Comparison of ENCODE assay signal across 8 mouse cellular contexts in genomic region chr6:136803739-136804633, GRCm38 (mm10). TPM values are rescaled to one million over a fixed set of nuclear protein-coding genes. Genes with fewer than 3 reads are reported as not detected.
DNase-seq lines count a peak whose midpoint lies in the region; ATAC-seq lines count a peak whose summit lies in the region.

Gene Hist4h4 (minus strand): TSS chr6:136804415.

- peak; percentile 79 for ATAC-seq in frontal cortex, adult (ENCODE audit: low TSS enrichment)
- ATAC-seq in hindbrain, embryonic 11.5 days (ENCODE audit: low FRiP score), result peak; percentile 77

- peak within 1 kb of the TSS; percentile 99 for H3K9ac ChIP-seq in hindbrain, embryonic 11.5 days (ENCODE audit: low read depth, low read length)

- peak within 1 kb of the TSS; percentile 69 for H3K4me3 ChIP-seq in hindbrain, embryonic 11.5 days (ENCODE audit: low read depth, low read length)

- no peaks in the 10 kb centered on the region for H3K27me3 ChIP-seq in hindbrain, embryonic 11.5 days (ENCODE audit: control insufficient read depth, insufficient read depth, low read length)

- peak within 1 kb of the TSS; percentile 83 for H3K4me2 ChIP-seq in hindbrain, embryonic 11.5 days (replicated peaks; ENCODE audit: low read depth, low read length)

- no peaks in the 10 kb centered on the region for H3K9me3 ChIP-seq in hindbrain, embryonic 11.5 days (ENCODE audit: control insufficient read depth, low read length)

- H3K36me3 ChIP-seq in hindbrain, embryonic 11.5 days (ENCODE audit: control insufficient read depth, insufficient read depth, low read length), result no peaks in the 10 kb centered on the region

- H3K27ac ChIP-seq in hindbrain, embryonic 11.5 days (ENCODE audit: low read depth, low read length), result peak within 1 kb of the TSS; percentile 100

- peaks cover 2% of the 10 kb centered on the region; the same call in 1 of the 2 replicates for H3K4me1 ChIP-seq in hindbrain, embryonic 11.5 days (replicated peaks; ENCODE audit: control insufficient read depth, insufficient read depth, low read length)

- under 1% methylated on average over 50 of the region's 50 CpGs for WGBS in hindbrain, embryonic 11.5 days

- peak; percentile 96 for DNase-seq in MN1 (ENCODE audit: low spot score)
- peak; percentile 98 for DNase-seq in cerebellum, adult 9-10 months
- DNase-seq in hindbrain, embryonic 11.5 days (ENCODE audit: low spot score), result peak; percentile 95
- DNase-seq in layer of hippocampus, postnatal 14 days (ENCODE audit: low spot score in 2 of 2), result peak; percentile 98
- DNase-seq in lung, postnatal 14 days, result peak; percentile 98
- peak; percentile 92 for DNase-seq in retina, adult 2 months (ENCODE audit: low read depth, low spot score)
- peak; percentile 94 to 98 for DNase-seq in thymus, postnatal 36 days

RNA-seq across cellular contexts. Expression of gene Hist4h4, which starts in this region (rescaled TPM):
- polyA plus RNA-seq in hindbrain, embryonic 11.5 days (2014; fragmentation: Nextera tagmentation; extraction: Ambion mirVana), result 0.69 and 0.95 TPM in 2 replicates
- 10 to 100 TPM; 10.9 to 12.0 TPM for total RNA-seq in layer of hippocampus, postnatal 14 days (2021)

Comparison
In these comparisons a context has a peak if more than half of its experiments do, and no peak if none do; other contexts are left out.
1. Peak in every context shown above with its lines: DNase-seq, ATAC-seq, H3K4me3 ChIP-seq and H3K27ac ChIP-seq.
2. Peak in DNase-seq, ATAC-seq, H3K4me3 ChIP-seq, H3K27ac ChIP-seq, H3K9ac ChIP-seq and H3K4me2 ChIP-seq in hindbrain, embryonic 11.5 days; RNA of the gene not detected or under 1 TPM.